Mouse (Mus musculus): ENCODE measurements around the gene Tcerg1l.

GRCm38 (mm10) chr7:138365519-138365918, 32.0 kb downstream of the Tcerg1l start:
- no peak for TF ChIP-seq GATA1 (IDR thresholded peaks at IDR 0.05; ENCODE audit: borderline replicate concordance, low read length)
- no peak for TF ChIP-seq FLI1 (IDR thresholded peaks at IDR 0.05; ENCODE audit: low read length)

All from megakaryocyte, embryonic 14.5 days (primary cell).